Mouse (Mus musculus): ENCODE results near the gene Stk24. TPM values are rescaled to one million over a fixed set of nuclear protein-coding genes. Genes with fewer than 3 reads are reported as not detected.

Stk24 gene
- polyA plus RNA-seq, 1 experiment: 37.2 TPM

- H3K27me3 ChIP-seq (ENCODE audit: control insufficient read depth, insufficient read depth, low read length): no peaks in the 10 kb centered on the region
- no peaks in the 10 kb centered on the region; the same call in 1 of the 2 replicates for H3K4me1 ChIP-seq (ENCODE audit: control insufficient read depth, insufficient read depth, low read length)
- 39% methylated on average over 1 of the region's 1 CpGs for WGBS
- no peak overlapping the region for H3K4me3 ChIP-seq (replicated peaks; ENCODE audit: insufficient read depth, low read depth, low read length)
- no peak for DNase-seq
- no peak for TF ChIP-seq CTCF (IDR thresholded peaks at IDR 0.05; ENCODE audit: borderline replicate concordance, insufficient read depth, low read depth, low read length)
- TF ChIP-seq POLR2A (IDR thresholded peaks at IDR 0.05; ENCODE audit: borderline replicate concordance, insufficient read depth, low read length): no peak
- H3K27ac ChIP-seq (ENCODE audit: insufficient read depth, low read length): no peak overlapping the region
Measured at GRCm38 (mm10) chr14:121397471-121397870, 17.7 kb upstream of the Stk24 start.

- Histone ChIP-seq H3K27me3 (ENCODE audit: control insufficient read depth, insufficient read depth, low read length) (no peaks in the 10 kb centered on the region), H3K4me1 (ENCODE audit: control insufficient read depth, insufficient read depth, low read length) (peaks cover 8% of the 10 kb centered on the region), H3K4me3 (replicated peaks; ENCODE audit: insufficient read depth, low read depth, low read length) (no peak overlapping the region), H3K27ac (ENCODE audit: insufficient read depth, low read length) (no peak overlapping the region)
- WGBS: 90% methylated on average over 4 of the region's 4 CpGs
- TF ChIP-seq CTCF (IDR thresholded peaks at IDR 0.05; ENCODE audit: borderline replicate concordance, insufficient read depth, low read depth, low read length) (no peak), POLR2A (IDR thresholded peaks at IDR 0.05; ENCODE audit: borderline replicate concordance, insufficient read depth, low read length) (no peak)
- no peak for DNase-seq
Measured at GRCm38 (mm10) chr14:121395125-121395524, 15.3 kb upstream of the Stk24 start.

- Histone ChIP-seq H3K27ac (ENCODE audit: insufficient read depth, low read length) (no peak overlapping the region), H3K27me3 (ENCODE audit: control insufficient read depth, insufficient read depth, low read length) (no peaks in the 10 kb centered on the region), H3K4me3 (replicated peaks; ENCODE audit: insufficient read depth, low read depth, low read length) (no peak overlapping the region), H3K4me1 (ENCODE audit: control insufficient read depth, insufficient read depth, low read length) (peaks cover 8% of the 10 kb centered on the region)
- peak; percentile 22 to 60 for DNase-seq
- WGBS: 18% methylated on average over 5 of the region's 5 CpGs
- TF ChIP-seq POLR2A (IDR thresholded peaks at IDR 0.05; ENCODE audit: borderline replicate concordance, insufficient read depth, low read length): no peak
Measured at GRCm38 (mm10) chr14:121391927-121392326, 12.1 kb upstream of the Stk24 start.

- no peaks in the 10 kb centered on the region for H3K27me3 ChIP-seq (ENCODE audit: control insufficient read depth, insufficient read depth, low read length)
- WGBS: 93% methylated on average over 1 of the region's 1 CpGs
Measured at GRCm38 (mm10) chr14:121387760-121388159, 7.9 kb upstream of the Stk24 start.

GRCm38 (mm10) chr14:121385440-121385839, 5.6 kb upstream of the Stk24 start:
- DNase-seq: no peak
- H3K4me3 ChIP-seq (replicated peaks; ENCODE audit: insufficient read depth, low read depth, low read length): no peak overlapping the region
- 88% methylated on average over 8 of the region's 8 CpGs for WGBS

More at GRCm38 (mm10) chr14:121387760-121388159, 7.9 kb upstream of the Stk24 start:
- H3K27ac ChIP-seq (ENCODE audit: insufficient read depth, low read length): no peak overlapping the region
- no peak overlapping the region for H3K4me3 ChIP-seq (replicated peaks; ENCODE audit: insufficient read depth, low read depth, low read length)
- peaks cover 8% of the 10 kb centered on the region for H3K4me1 ChIP-seq (ENCODE audit: control insufficient read depth, insufficient read depth, low read length)
- TF ChIP-seq POLR2A (IDR thresholded peaks at IDR 0.05; ENCODE audit: borderline replicate concordance, insufficient read depth, low read length) (no peak), CTCF (IDR thresholded peaks at IDR 0.05; ENCODE audit: borderline replicate concordance, insufficient read depth, low read depth, low read length) (no peak)
- DNase-seq: no peak

GRCm38 (mm10) chr14:121383801-121384200, 4.0 kb upstream of the Stk24 start:
- no peak for DNase-seq
- WGBS: 73% methylated on average over 3 of the region's 3 CpGs
- H3K4me3 ChIP-seq (replicated peaks; ENCODE audit: insufficient read depth, low read depth, low read length): no peak overlapping the region
- no peaks in the 10 kb centered on the region for H3K27me3 ChIP-seq (ENCODE audit: control insufficient read depth, insufficient read depth, low read length)
- no peaks in the 10 kb centered on the region for H3K4me1 ChIP-seq (ENCODE audit: control insufficient read depth, insufficient read depth, low read length)
- no peak for TF ChIP-seq POLR2A (IDR thresholded peaks at IDR 0.05; ENCODE audit: borderline replicate concordance, insufficient read depth, low read length)
- no peak for TF ChIP-seq CTCF (IDR thresholded peaks at IDR 0.05; ENCODE audit: borderline replicate concordance, insufficient read depth, low read depth, low read length)
- no peak overlapping the region for H3K27ac ChIP-seq (ENCODE audit: insufficient read depth, low read length)

More at GRCm38 (mm10) chr14:121385440-121385839, 5.6 kb upstream of the Stk24 start:
- H3K27me3 ChIP-seq (ENCODE audit: control insufficient read depth, insufficient read depth, low read length): no peaks in the 10 kb centered on the region
- no peaks in the 10 kb centered on the region for H3K4me1 ChIP-seq (ENCODE audit: control insufficient read depth, insufficient read depth, low read length)
- no peak overlapping the region for H3K27ac ChIP-seq (ENCODE audit: insufficient read depth, low read length)
- TF ChIP-seq POLR2A (IDR thresholded peaks at IDR 0.05; ENCODE audit: borderline replicate concordance, insufficient read depth, low read length) (no peak), CTCF (IDR thresholded peaks at IDR 0.05; ENCODE audit: borderline replicate concordance, insufficient read depth, low read depth, low read length) (no peak)

- under 1% methylated on average over 77 of the region's 79 CpGs for WGBS
- no peak for TF ChIP-seq CTCF (IDR thresholded peaks at IDR 0.05; ENCODE audit: borderline replicate concordance, insufficient read depth, low read depth, low read length)
- peak; percentile 40; the same call in 1 of the 2 replicates for TF ChIP-seq POLR2A (IDR thresholded peaks at IDR 0.05; ENCODE audit: borderline replicate concordance, insufficient read depth, low read length)
- Histone ChIP-seq H3K27ac (ENCODE audit: insufficient read depth, low read length) (peak overlapping the region; percentile 82), H3K4me3 (replicated peaks; ENCODE audit: insufficient read depth, low read depth, low read length) (peak overlapping the region; percentile 61), H3K27me3 (ENCODE audit: control insufficient read depth, insufficient read depth, low read length) (no peaks in the 10 kb centered on the region), H3K4me1 (ENCODE audit: control insufficient read depth, insufficient read depth, low read length) (no peaks in the 10 kb centered on the region)
- DNase-seq: peak; percentile 70 to 79
Measured at GRCm38 (mm10) chr14:121379116-121379826, 540 bp downstream of the Stk24 start.

All from cerebellum, adult 2 months (tissue).